9 mouse cellular contexts compared by ENCODE assay signal in genomic region chr9:29428322-29428721, GRCm38 (mm10).
DNase-seq lines count a peak whose midpoint lies in the region; ATAC-seq lines count a peak whose summit lies in the region.
"Had no signal": no experiment of that assay in that cellular context is flagged by ENCODE, and none has a peak within 500 bp of the region (broad histone marks: within the 10 kb centered on the region; RNA-seq: fewer than 3 reads in every experiment).

No protein-coding gene starts in this region.

- H3K4me3 ChIP-seq in heart, embryonic 12.5 days: no peak overlapping the region
- no peak overlapping the region for H3K4me3 ChIP-seq in limb, embryonic 12.5 days (replicated peaks)

- H3K27me3 ChIP-seq in heart, embryonic 12.5 days (replicated peaks): peaks cover 38% of the 10 kb centered on the region
- peaks cover 33% of the 10 kb centered on the region for H3K27me3 ChIP-seq in limb, embryonic 12.5 days

- intact Hi-C loops in heart, postnatal 14 days (cut with DNase I): no loop called here

- H3K9me3 ChIP-seq in heart, embryonic 12.5 days (replicated peaks): no peaks in the 10 kb centered on the region
- no peaks in the 10 kb centered on the region for H3K9me3 ChIP-seq in limb, embryonic 12.5 days

- H3K36me3 ChIP-seq in heart, embryonic 12.5 days: no peaks in the 10 kb centered on the region
- H3K36me3 ChIP-seq in limb, embryonic 12.5 days: no peaks in the 10 kb centered on the region

- 17% methylated on average over 7 of the region's 7 CpGs for WGBS in heart, embryonic 12.5 days
- 9% methylated on average over 7 of the region's 7 CpGs for whole genome bisulfite sequencing in limb, embryonic 12.5 days

- H3K4me2 ChIP-seq in heart, embryonic 12.5 days: no peak overlapping the region
- H3K4me2 ChIP-seq in limb, embryonic 12.5 days: peak overlapping the region; percentile 20; the same call in 1 of the 2 replicates

- peaks cover 10% of the 10 kb centered on the region for H3K4me1 ChIP-seq in heart, embryonic 12.5 days (replicated peaks)
- H3K4me1 ChIP-seq in limb, embryonic 12.5 days (replicated peaks): peaks cover 17% of the 10 kb centered on the region; the same call in 1 of the 2 replicates

- H3K9ac ChIP-seq in heart, embryonic 12.5 days: no peak overlapping the region
- H3K9ac ChIP-seq in limb, embryonic 12.5 days (replicated peaks): no peak overlapping the region
- H3K9ac ChIP-seq: liver, embryonic 14.5 days had no signal

- no peak overlapping the region for H3K27ac ChIP-seq in heart, embryonic 12.5 days (ENCODE audit: poor library complexity, severe bottlenecking)
- peak overlapping the region; percentile 51; the same call in 1 of the 2 replicates for H3K27ac ChIP-seq in limb, embryonic 12.5 days
- H3K27ac ChIP-seq: liver, embryonic 14.5 days had no signal

- ATAC-seq in heart, embryonic 12.5 days (ENCODE audit: insufficient number of reproducible peaks, low FRiP score): no peak
- ATAC-seq in limb, embryonic 12.5 days (ENCODE audit: insufficient number of reproducible peaks, insufficient read depth, low FRiP score, low TSS enrichment, low read depth): peak; percentile 79
- no peak for ATAC-seq in megakaryocyte progenitor cell, adult 5-6 weeks (replicated peaks; ENCODE audit: poor library complexity)

- DNase-seq in heart, adult 9 months (ENCODE audit: low spot score in 2 of 2): peak; percentile 5 to 10
- DNase-seq in embryo, embryonic 11 days: peak; percentile 76
- DNase-seq in heart, postnatal 14 days: peak; percentile 60 to 66
- DNase-seq in urinary bladder, postnatal 25 days (ENCODE audit: low spot score): no peak
- DNase-seq in cerebellum, adult 8-10 months: no peak

Comparison
In these comparisons a context has a peak if more than half of its experiments do, and no peak if none do; other contexts are left out.
1. DNase-seq: peak in heart, adult 9 months (2 of 2), embryo, embryonic 11 days (single experiment) and heart, postnatal 14 days (2 of 2); none in urinary bladder, postnatal 25 days (single experiment) and cerebellum, adult 8-10 months (single experiment).